Mouse (Mus musculus) right cerebral cortex, postnatal 10 days (tissue): ENCODE measurements at regions not wholly inside any gene's neighbourhood (a gene's known extent, or its start where the extent isn't known, plus 50 kb on each side); places are given as distances from the start of the nearest gene placed in this dataset.
A peak's percentile ranks its signal among the peaks of the same experiment; 100 is the strongest.
"Not testable (repeated sequence)": the region's sequence is repeated elsewhere in the genome, so short reads cannot be mapped to it uniquely, and the experiment has no call there.

Source experiments
- DNase-seq, 2 experiments: peaks; one replicate each; pipeline ENCODE4 v3.0.0; 2021; ENCODE audit warnings: low spot score in 2 of 2

GRCm38 (mm10) chr17:13432256-13432655 lies 77.9 kb downstream of the Tcp10c start:
- not testable (repeated sequence) for DNase-seq

- DNase-seq = not testable (repeated sequence)
Measured at GRCm38 (mm10) chr17:13434146-13434545, 79.8 kb downstream of the Tcp10c start.

GRCm38 (mm10) chr17:13438790-13439189 lies 84.4 kb downstream of the Tcp10c start:
- DNase-seq = not testable (repeated sequence)

GRCm38 (mm10) chr17:13440708-13441530 lies 86.5 kb downstream of the Tcp10c start:
- DNase-seq = not testable (repeated sequence)

GRCm38 (mm10) chr17:13442229-13442628 lies 87.9 kb downstream of the Tcp10c start:
- DNase-seq = not testable (repeated sequence)

GRCm38 (mm10) chr17:13456869-13457600 lies 102.7 kb downstream of the Tcp10c start:
- DNase-seq = not testable (repeated sequence)

- DNase-seq = not testable (repeated sequence)
Measured at GRCm38 (mm10) chr17:13457942-13458341, 103.6 kb downstream of the Tcp10c start.

GRCm38 (mm10) chr17:13458814-13459213 lies 104.4 kb downstream of the Tcp10c start:
- not testable (repeated sequence) for DNase-seq

GRCm38 (mm10) chr17:13462663-13463062 lies 108.3 kb downstream of the Tcp10c start:
- not testable (repeated sequence) for DNase-seq

GRCm38 (mm10) chr17:13465822-13466221 lies 111.5 kb downstream of the Tcp10c start:
- DNase-seq = not testable (repeated sequence)

GRCm38 (mm10) chr17:13469867-13470380 lies 115.6 kb downstream of the Tcp10c start:
- DNase-seq = not testable (repeated sequence)

GRCm38 (mm10) chr17:13472460-13473062 lies 118.2 kb downstream of the Tcp10c start:
- DNase-seq = peak; percentile 86

GRCm38 (mm10) chr17:13474310-13475094 lies 120.1 kb downstream of the Tcp10c start:
- DNase-seq = peak; percentile 61 to 71

GRCm38 (mm10) chr17:13478866-13479571 lies 124.6 kb downstream of the Tcp10c start:
- peak in 1 of 2 experiments; percentile 38 for DNase-seq

GRCm38 (mm10) chr17:13479572-13480063 lies 125.2 kb downstream of the Tcp10c start:
- peak in 1 of 2 experiments; percentile 33 for DNase-seq

- DNase-seq = peak; percentile 60 to 71
Measured at GRCm38 (mm10) chr17:13481445-13482085, 127.2 kb downstream of the Tcp10c start.

- no peak for DNase-seq
Measured at GRCm38 (mm10) chr17:13482136-13482535, 127.8 kb downstream of the Tcp10c start.

- no peak for DNase-seq
Measured at GRCm38 (mm10) chr17:13487291-13488215, 133.2 kb downstream of the Tcp10c start.
